ENCODE assay signal across 30 mouse cellular contexts in the genomic region with DNA sequence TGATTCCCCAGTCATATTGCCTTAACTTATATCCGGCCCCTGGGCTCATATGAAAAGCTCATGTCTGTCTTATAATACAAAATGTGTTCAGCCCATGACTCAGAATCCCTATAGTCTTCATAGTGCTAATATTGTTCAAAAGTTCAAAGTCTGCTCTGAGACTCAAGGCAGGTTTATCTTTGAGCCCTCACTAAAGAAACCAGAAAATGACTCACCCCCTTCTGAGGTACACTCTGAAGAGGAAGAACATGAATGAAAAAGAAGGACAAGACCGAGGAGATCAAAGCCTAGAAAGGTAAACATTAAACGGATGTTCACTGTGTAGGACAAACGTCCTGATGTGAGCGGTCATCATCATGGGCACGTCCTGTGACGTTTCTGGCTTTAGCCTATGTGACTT.
"Had no signal": no experiment of that assay in that cellular context is flagged by ENCODE, and none has a peak within 500 bp of the region (broad histone marks: within the 10 kb centered on the region; RNA-seq: fewer than 3 reads in every experiment).

No protein-coding gene starts in this region.

- H3K4me3 ChIP-seq: limb, embryonic 10.5 days; limb, embryonic 12.5 days; limb, embryonic 13.5 days; limb, embryonic 15.5 days; liver, embryonic 12.5 days; liver, embryonic 13.5 days; liver, embryonic 15.5 days; lung, embryonic 15.5 days; megakaryocyte, embryonic 14.5 days; midbrain, embryonic 10.5 days; midbrain, embryonic 12.5 days; midbrain, embryonic 13.5 days; midbrain, embryonic 15.5 days; myocyte had no signal

- DNase-seq: left cerebral cortex, postnatal 4 days; liver; liver, embryonic 13.5 days; lung, adult 18-20 months; lung, adult 2 months; lung, embryonic 14.5 days; lung, postnatal 10 days; lung, postnatal 14 days; lung, postnatal 36 days; lung, postnatal 4 days; midbrain, embryonic 14.5 days had no signal

- H3K27me3 ChIP-seq: limb, embryonic 12.5 days; limb, embryonic 13.5 days; limb, embryonic 15.5 days; liver, embryonic 12.5 days; liver, embryonic 13.5 days; liver, embryonic 15.5 days; lung, embryonic 15.5 days; megakaryocyte, embryonic 14.5 days; midbrain, embryonic 12.5 days; midbrain, embryonic 13.5 days; midbrain, embryonic 15.5 days had no signal

- H3K4me2 ChIP-seq: limb, embryonic 12.5 days; limb, embryonic 13.5 days; limb, embryonic 15.5 days; liver, embryonic 11.5 days; liver, embryonic 12.5 days; liver, embryonic 13.5 days; liver, embryonic 15.5 days; lung, embryonic 14.5 days; lung, embryonic 15.5 days; midbrain, embryonic 11.5 days; midbrain, embryonic 12.5 days; midbrain, embryonic 13.5 days; midbrain, embryonic 15.5 days had no signal

- H3K27ac ChIP-seq: limb, embryonic 10.5 days; limb, embryonic 12.5 days; limb, embryonic 13.5 days; limb, embryonic 15.5 days; liver, embryonic 12.5 days; liver, embryonic 13.5 days; liver, embryonic 14.5 days; liver, embryonic 15.5 days; lung, embryonic 15.5 days; macrophage; midbrain, embryonic 10.5 days; midbrain, embryonic 12.5 days; midbrain, embryonic 13.5 days; midbrain, embryonic 15.5 days had no signal

- H3K9me3 ChIP-seq: limb, embryonic 10.5 days; limb, embryonic 12.5 days; limb, embryonic 15.5 days; lung, embryonic 15.5 days; midbrain, embryonic 12.5 days; midbrain, embryonic 15.5 days had no signal

- ATAC-seq: liver, embryonic 12.5 days; lung, postnatal 0 days; midbrain, embryonic 13.5 days; midbrain, embryonic 15.5 days; midbrain, embryonic 16.5 days had no signal

- H3K4me1 ChIP-seq: limb, embryonic 10.5 days; limb, embryonic 12.5 days; limb, embryonic 13.5 days; limb, embryonic 15.5 days; liver, embryonic 12.5 days; liver, embryonic 13.5 days; liver, embryonic 15.5 days; lung, embryonic 15.5 days; megakaryocyte, embryonic 14.5 days; midbrain, embryonic 10.5 days; midbrain, embryonic 12.5 days; midbrain, embryonic 13.5 days; midbrain, embryonic 15.5 days had no signal

- H3K36me3 ChIP-seq: limb, embryonic 10.5 days; limb, embryonic 12.5 days; limb, embryonic 13.5 days; limb, embryonic 15.5 days; liver, embryonic 12.5 days; liver, embryonic 13.5 days; liver, embryonic 15.5 days; lung, embryonic 15.5 days; midbrain, embryonic 10.5 days; midbrain, embryonic 12.5 days; midbrain, embryonic 13.5 days; midbrain, embryonic 15.5 days had no signal

- H3K9ac ChIP-seq: limb, embryonic 12.5 days; limb, embryonic 13.5 days; limb, embryonic 15.5 days; liver, embryonic 12.5 days; liver, embryonic 13.5 days; liver, embryonic 14.5 days; liver, embryonic 15.5 days; lung, embryonic 14.5 days; lung, embryonic 15.5 days; midbrain, embryonic 12.5 days; midbrain, embryonic 13.5 days; midbrain, embryonic 15.5 days had no signal
